Mouse (Mus musculus): Measurements from ENCODE around the gene Vps37b. TPM values are rescaled to one million over a fixed set of nuclear protein-coding genes. Genes with fewer than 3 reads are reported as not detected.

Vps37b gene
- polyA plus RNA-seq, 1 experiment from 2014 or later, result 16.5 TPM

DNA sequence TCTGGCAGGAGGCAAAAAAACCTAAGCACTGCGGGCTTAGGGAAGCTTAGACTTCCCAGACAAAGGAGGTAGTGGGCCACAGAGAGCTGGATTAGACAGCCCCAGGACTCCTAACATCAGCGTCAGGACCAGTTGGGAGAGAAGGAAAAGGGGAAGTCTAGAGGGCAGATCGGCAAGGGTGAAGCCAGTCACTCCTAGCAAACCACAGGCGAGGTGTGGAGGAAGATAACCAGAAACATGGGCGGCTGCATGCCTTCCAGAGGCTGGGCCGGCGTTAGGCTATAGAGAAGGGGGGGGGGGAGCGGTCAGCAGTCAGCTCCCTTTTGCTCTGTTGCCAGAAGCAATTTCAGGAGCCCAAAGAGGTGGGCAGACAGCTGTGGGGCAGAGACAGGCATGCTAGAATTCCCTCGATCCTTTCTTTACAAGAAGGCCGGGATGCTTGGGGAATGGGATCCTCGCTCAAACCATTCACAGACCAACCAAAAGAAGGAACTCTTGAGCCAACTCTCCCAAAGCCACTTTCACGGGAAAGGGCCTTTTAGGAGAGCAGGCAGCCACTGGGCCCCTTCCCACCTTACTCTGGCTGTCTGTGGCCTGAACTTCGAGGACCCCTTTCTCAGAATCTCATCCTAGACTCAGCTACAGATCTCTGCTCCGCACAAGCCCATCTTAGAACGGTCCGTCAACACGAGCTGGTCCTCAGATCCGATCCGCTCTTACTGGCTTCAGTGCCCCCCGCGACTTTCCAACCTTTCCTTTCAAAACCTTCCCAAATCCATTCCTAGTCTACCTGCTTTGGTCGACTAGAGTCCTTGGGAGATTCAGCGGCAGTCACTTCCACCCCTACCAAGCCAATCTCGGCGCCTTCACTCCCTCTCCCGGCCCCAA is 758 bp downstream of the Vps37b start:
- WGBS (ENCODE audit: insufficient replicate concordance), result under 1% methylated on average over 26 of the region's 26 CpGs
- Histone ChIP-seq H3K4me2 (peak overlapping the region; percentile 95), H3K27ac (replicated peaks) (peak overlapping the region; percentile 89), H3K27me3 (no peaks in the 10 kb centered on the region; the same call in 1 of the 2 replicates), H3K36me3 (replicated peaks) (peaks cover 11% of the 10 kb centered on the region), H3K4me3 (replicated peaks) (peak overlapping the region; percentile 87), H3K9ac (peak overlapping the region; percentile 92), H3K9me3 (replicated peaks) (no peaks in the 10 kb centered on the region), H3K4me1 (replicated peaks) (peaks cover 74% of the 10 kb centered on the region)
- peak; percentile 81 for ATAC-seq (ENCODE audit: insufficient read depth)

- H3K9me3 ChIP-seq (replicated peaks), result no peaks in the 10 kb centered on the region
- WGBS (ENCODE audit: insufficient replicate concordance), result 35% methylated on average over 12 of the region's 12 CpGs
- peak overlapping the region; percentile 95 for H3K4me2 ChIP-seq
- H3K9ac ChIP-seq, result peak overlapping the region; percentile 92
- H3K4me3 ChIP-seq (replicated peaks), result peak overlapping the region; percentile 87
- H3K36me3 ChIP-seq (replicated peaks), result peaks cover 18% of the 10 kb centered on the region
- peaks cover 81% of the 10 kb centered on the region for H3K4me1 ChIP-seq (replicated peaks)
- peak overlapping the region; percentile 89 for H3K27ac ChIP-seq (replicated peaks)
- ATAC-seq (ENCODE audit: insufficient read depth), result no peak
- H3K27me3 ChIP-seq, result no peaks in the 10 kb centered on the region; the same call in 1 of the 2 replicates
Observed at GRCm38 (mm10) chr5:124030386-124031067, 1.5 kb downstream of the Vps37b start.

DNA sequence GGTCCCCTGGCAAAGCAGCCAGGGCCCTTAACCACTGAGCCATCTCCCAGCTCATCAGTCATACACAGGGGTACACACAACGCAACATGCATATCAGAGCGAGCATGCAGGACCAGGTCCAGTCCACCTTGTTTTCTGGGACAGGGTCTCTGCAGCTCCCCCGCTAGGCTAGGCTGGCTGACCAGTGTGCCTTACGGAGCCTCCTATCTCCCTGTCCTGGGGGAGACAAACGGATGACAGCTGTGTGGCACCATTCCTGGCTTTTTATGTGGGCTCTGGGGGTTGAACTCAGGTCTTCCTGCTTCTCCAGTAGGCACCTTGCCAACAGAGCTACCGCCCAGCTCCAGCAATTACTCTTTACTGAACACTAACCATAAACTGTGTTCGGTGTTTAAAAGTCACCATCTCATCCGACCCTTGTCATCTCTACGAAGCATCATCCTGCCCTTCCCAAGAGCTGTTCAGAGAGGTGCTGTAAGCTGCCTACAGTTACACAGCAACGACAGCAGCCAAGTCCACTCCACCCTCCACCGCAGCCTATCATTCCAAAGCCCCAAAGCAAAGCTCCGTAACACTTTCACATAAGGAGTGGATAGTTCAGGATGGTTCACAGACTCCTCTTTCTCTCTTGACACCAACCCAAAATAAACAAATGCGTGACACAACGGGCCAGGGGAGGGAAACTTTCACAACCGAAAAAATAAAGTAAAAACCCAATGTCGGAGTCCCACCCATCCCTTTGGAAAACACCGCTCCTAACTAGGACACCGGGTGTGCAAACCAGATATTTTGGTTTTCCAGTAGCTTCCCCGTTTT is 2.6 kb downstream of the Vps37b start:
- Histone ChIP-seq H3K27me3 (no peaks in the 10 kb centered on the region), H3K36me3 (replicated peaks) (peaks cover 19% of the 10 kb centered on the region), H3K4me1 (replicated peaks) (peaks cover 87% of the 10 kb centered on the region), H3K27ac (replicated peaks) (peak overlapping the region; percentile 42; the same call in 1 of the 2 replicates), H3K9me3 (replicated peaks) (no peaks in the 10 kb centered on the region), H3K4me2 (peak overlapping the region; percentile 95), H3K9ac (no peak overlapping the region), H3K4me3 (replicated peaks) (peak overlapping the region; percentile 87; the same call in 1 of the 2 replicates)
- ATAC-seq (ENCODE audit: insufficient read depth), result no peak
- 78% methylated on average over 19 of the region's 19 CpGs for WGBS (ENCODE audit: insufficient replicate concordance)

- Histone ChIP-seq H3K36me3 (replicated peaks) (peaks cover 19% of the 10 kb centered on the region), H3K4me2 (peak overlapping the region; percentile 44; the same call in 1 of the 2 replicates), H3K9me3 (replicated peaks) (no peaks in the 10 kb centered on the region), H3K9ac (0 out of 2 replicates have a peak overlapping the region, but pooled peaks have one; percentile 20), H3K4me1 (replicated peaks) (peaks cover 94% of the 10 kb centered on the region), H3K4me3 (replicated peaks) (no peak overlapping the region), H3K27me3 (no peaks in the 10 kb centered on the region), H3K27ac (replicated peaks) (peak overlapping the region; percentile 42; the same call in 1 of the 2 replicates)
- WGBS (ENCODE audit: insufficient replicate concordance), result 23% methylated on average over 7 of the region's 7 CpGs
- ATAC-seq (ENCODE audit: insufficient read depth), result no peak
Observed at GRCm38 (mm10) chr5:124028680-124029079, 3.4 kb downstream of the Vps37b start.

DNA sequence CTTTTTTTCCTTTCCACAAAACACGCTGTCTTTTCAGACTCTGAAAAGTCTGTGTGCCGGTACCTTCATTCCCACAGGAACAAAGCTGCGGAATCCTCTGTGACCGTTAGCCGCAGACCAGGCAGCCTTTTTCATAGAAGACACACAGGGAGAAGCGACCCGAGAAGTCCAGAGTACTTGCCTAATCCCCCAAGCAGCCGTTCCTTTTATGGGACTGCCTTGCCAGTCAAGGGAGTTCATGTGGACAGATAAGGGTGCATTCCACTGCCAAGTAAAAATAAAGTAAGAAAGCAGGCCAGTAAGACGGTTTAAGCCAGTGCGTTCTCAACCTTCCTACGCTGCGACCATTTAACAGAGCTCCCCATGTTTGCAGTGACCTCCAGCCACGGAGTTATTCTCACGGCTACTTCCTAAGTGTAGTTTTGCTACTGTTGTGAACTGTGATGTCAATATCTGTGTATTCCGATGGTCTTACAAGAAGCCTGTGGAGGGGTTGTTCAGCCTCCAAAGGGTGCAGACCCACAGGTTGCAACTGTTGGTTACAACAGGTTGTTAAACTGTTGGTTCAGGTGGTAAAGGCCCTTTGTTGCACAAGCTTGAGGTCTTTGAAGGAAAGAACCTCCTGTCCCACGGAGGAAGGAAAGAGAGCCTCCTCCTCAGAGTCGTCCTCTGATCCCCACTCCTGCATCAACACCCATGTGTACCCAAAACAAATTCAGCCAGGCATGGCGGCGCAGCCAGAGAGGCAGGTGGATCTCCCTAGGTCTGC is 4.2 kb downstream of the Vps37b start:
- no peak overlapping the region for H3K4me3 ChIP-seq (replicated peaks)
- WGBS (ENCODE audit: insufficient replicate concordance), result 44% methylated on average over 19 of the region's 19 CpGs
- no peak for ATAC-seq (ENCODE audit: insufficient read depth)
- H3K27me3 ChIP-seq, result no peaks in the 10 kb centered on the region
- H3K9ac ChIP-seq, result no peak overlapping the region
- H3K27ac ChIP-seq (replicated peaks), result peak overlapping the region; percentile 42
- peak overlapping the region; percentile 44 for H3K4me2 ChIP-seq
- H3K4me1 ChIP-seq (replicated peaks), result peaks cover 95% of the 10 kb centered on the region
- H3K36me3 ChIP-seq (replicated peaks), result peaks cover 19% of the 10 kb centered on the region
- H3K9me3 ChIP-seq (replicated peaks), result no peaks in the 10 kb centered on the region

DNA sequence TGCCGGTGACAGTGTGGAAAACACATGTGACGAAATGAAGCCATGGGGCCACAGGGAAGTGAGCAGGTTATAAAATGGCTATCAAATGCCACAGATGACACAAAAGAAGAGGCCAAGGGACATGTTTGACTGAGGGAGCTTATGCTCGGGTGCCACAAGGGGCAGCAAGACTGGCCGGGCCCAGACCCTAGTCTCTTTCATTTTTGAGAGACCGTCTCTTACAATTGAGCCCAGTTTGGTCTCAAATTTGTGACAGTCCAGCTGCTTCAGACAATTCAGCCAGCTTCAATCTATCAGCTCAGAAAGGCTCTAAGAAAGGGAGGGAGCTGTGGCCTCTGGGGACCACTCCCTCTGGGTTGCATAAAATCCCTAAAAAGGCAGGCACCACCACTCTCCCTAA is 5.5 kb downstream of the Vps37b start:
- Histone ChIP-seq H3K27me3 (no peaks in the 10 kb centered on the region), H3K9ac (no peak overlapping the region), H3K4me3 (replicated peaks) (no peak overlapping the region), H3K36me3 (replicated peaks) (peaks cover 25% of the 10 kb centered on the region), H3K4me1 (replicated peaks) (peaks cover 98% of the 10 kb centered on the region), H3K4me2 (no peak overlapping the region), H3K27ac (replicated peaks) (peak overlapping the region; percentile 69), H3K9me3 (replicated peaks) (no peaks in the 10 kb centered on the region)
- ATAC-seq (ENCODE audit: insufficient read depth), result no peak
- WGBS (ENCODE audit: insufficient replicate concordance), result 75% methylated on average over 5 of the region's 5 CpGs

DNA sequence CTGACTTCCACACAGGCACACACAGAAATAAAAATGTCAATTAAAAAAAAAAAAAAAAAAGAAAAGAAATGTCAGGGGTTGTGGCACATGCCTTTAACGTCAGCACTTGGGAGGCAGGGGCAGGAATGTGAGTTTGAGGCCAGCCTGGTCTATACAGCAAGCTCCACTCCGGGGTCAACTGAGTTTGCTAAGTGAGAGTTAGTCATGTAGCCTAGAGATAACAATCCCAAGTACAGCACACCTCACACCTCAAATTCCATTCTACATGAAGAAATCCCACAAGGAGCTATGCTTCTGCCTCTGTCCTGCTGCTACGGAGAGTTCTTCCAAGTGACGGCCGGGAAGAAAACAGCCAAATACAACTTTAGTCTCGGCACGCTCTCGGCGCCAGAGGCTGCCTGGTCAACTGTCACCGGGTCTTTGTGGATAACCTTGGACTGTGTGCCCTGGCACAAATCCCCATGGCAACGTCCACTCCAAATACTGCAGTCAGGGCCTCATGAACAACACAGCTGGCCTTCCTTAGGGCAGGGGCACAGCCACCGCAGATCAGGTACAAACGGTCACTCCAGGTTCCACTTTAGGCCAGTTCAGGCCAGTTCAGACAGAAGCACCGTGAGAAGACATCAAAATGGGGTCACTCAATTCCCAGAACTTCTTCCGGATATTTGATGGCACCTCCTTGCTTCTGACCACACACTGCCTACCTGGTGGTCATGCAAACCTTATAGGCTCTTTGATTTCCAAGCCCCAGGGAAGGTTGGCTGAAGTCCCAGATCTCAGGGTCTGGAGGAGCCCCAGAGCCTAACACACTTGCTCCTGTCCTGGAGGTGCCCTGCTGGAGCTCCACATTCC is 6.3 kb downstream of the Vps37b start:
- Histone ChIP-seq H3K27me3 (no peaks in the 10 kb centered on the region), H3K36me3 (replicated peaks) (peaks cover 31% of the 10 kb centered on the region), H3K4me2 (peak overlapping the region; percentile 3; the same call in 1 of the 2 replicates), H3K4me3 (replicated peaks) (no peak overlapping the region), H3K9me3 (replicated peaks) (no peaks in the 10 kb centered on the region), H3K9ac (no peak overlapping the region; the same call in 1 of the 2 replicates), H3K4me1 (replicated peaks) (peaks cover 98% of the 10 kb centered on the region), H3K27ac (replicated peaks) (peak overlapping the region; percentile 69)
- 82% methylated on average over 15 of the region's 15 CpGs for WGBS (ENCODE audit: insufficient replicate concordance)
- ATAC-seq (ENCODE audit: insufficient read depth), result peak; percentile 8; the same call in 1 of the 2 replicates

DNA sequence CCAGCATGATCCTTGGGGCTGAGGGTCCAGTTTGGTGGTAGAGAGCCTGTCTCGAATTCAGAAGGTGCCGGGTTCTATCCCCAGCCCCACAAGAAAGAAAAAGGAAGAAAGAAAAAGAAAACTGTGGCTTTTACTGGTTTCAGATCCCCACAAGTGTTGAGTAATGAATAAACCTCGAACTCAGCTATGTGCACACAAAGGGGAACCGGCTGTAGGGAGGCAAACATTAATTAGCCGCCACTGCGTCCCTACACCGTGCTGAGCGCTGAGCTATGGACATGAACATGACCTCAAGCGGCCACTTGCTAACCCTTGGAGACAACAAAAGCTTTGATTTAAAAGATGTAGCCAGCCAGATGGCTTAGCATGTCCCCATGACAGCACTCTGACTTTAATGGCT is 6.9 kb downstream of the Vps37b start:
- Histone ChIP-seq H3K4me2 (peak overlapping the region; percentile 3; the same call in 1 of the 2 replicates), H3K27ac (replicated peaks) (peak overlapping the region; percentile 69), H3K9ac (peak overlapping the region; percentile 9; the same call in 1 of the 2 replicates), H3K9me3 (replicated peaks) (no peaks in the 10 kb centered on the region), H3K36me3 (replicated peaks) (peaks cover 32% of the 10 kb centered on the region), H3K4me3 (replicated peaks) (no peak overlapping the region), H3K27me3 (no peaks in the 10 kb centered on the region), H3K4me1 (replicated peaks) (peaks cover 98% of the 10 kb centered on the region)
- WGBS (ENCODE audit: insufficient replicate concordance), result 52% methylated on average over 9 of the region's 9 CpGs
- no peak for ATAC-seq (ENCODE audit: insufficient read depth)

DNA sequence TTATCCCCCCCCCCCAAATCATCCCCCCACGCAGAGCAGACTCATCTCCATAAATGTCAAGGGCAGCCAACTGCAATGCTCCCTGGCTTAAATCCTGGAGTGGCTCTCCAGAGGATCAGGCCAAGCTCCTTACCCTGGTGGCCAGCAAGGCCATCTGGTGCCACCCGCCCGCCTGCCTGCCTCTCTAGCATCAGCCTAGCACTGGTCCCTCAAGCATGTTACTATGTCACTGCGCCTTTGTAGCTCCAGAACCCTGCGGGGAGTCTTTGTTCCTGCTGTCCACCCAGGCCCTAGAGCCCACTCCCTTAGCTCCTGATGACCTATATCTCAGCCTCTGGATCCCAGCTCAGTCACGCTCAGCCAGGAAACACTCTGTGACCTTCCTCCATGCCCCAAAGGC is 7.4 kb downstream of the Vps37b start:
- no peak overlapping the region for H3K4me2 ChIP-seq

More for the DNA sequence above, 7.4 kb downstream of the Vps37b start:
- Histone ChIP-seq H3K27me3 (no peaks in the 10 kb centered on the region), H3K27ac (replicated peaks) (peak overlapping the region; percentile 69), H3K9ac (0 out of 2 replicates have a peak overlapping the region, but pooled peaks have one; percentile 9), H3K4me3 (replicated peaks) (no peak overlapping the region), H3K36me3 (replicated peaks) (peaks cover 32% of the 10 kb centered on the region), H3K4me1 (replicated peaks) (peaks cover 98% of the 10 kb centered on the region), H3K9me3 (replicated peaks) (no peaks in the 10 kb centered on the region)
- WGBS (ENCODE audit: insufficient replicate concordance), result 80% methylated on average over 6 of the region's 6 CpGs
- ATAC-seq (ENCODE audit: insufficient read depth), result no peak
